Mouse (Mus musculus) layer of hippocampus, adult 9-10 months (tissue): ENCODE measurements around the gene Igf2bp2.

ENCODE experiments used
- DNase-seq: peaks from one replicate; pipeline ENCODE4 v3.0.0; 2022; ENCODE audit warnings: low spot score

Gene Igf2bp2

GRCm38 (mm10) chr16:22149076-22149475 lies 14.0 kb downstream of the Igf2bp2 start:
- no peak for DNase-seq

- DNase-seq: no peak
Measured at GRCm38 (mm10) chr16:22147131-22147530, 16.0 kb downstream of the Igf2bp2 start.

GRCm38 (mm10) chr16:22146071-22146470 lies 17.0 kb downstream of the Igf2bp2 start:
- DNase-seq: no peak

DNA sequence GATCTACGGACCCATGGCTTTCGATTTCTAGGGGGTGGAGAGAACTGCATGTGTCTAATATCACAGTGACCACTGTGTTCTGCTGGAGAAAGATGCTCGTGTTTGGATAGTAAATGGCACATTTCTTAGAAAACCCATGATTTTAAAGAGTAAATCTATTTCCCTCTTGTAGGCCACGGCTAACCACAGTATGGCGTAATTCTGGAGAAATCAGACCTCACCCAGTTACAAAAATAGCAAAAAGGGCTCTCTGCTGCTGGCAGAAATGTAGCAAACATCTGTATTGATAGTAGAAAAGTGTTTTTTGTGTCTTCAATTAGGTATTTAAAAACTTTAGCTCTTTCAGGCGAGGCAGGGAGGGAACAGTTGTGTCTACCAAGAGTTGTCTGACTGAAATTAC lies 18.6 kb downstream of the Igf2bp2 start:
- no peak for DNase-seq

DNA sequence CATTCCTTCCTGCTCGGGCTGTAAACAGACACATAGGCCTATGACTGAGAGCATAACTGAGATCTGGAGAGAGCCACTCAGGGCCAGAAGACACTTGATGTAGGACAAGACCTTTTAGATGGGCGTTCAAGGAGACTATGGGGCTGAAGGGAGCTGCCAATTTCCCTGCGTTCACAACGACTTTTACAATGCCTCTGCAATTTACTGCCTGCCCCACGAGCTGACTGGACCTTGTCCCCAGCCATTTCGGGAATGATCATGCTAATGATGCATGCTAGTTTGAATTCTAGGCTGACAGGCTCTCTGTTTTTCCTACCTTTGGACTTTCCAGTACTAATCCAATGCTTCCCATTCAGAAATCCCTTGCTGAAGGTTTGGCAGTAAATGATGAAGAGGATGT lies 22.2 kb downstream of the Igf2bp2 start:
- DNase-seq: no peak

DNA sequence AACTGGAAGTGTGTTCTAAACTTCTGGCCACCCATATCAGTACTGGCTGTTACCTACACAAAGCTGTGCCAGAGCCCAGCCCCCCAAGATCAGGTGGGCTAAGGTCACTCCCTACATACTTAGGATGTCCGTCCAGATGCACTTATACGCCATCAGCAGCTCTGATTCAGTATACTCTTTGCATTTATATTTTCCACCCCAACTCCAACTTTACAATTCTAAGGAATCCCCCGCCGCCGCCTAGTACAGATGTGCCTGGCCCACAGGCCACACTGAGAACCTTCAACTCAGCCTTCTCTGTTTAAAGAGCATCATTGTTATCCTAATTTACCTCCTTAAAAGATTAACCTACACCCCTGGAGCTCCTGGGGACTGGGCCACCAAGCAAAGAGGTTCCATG lies 23.3 kb downstream of the Igf2bp2 start:
- DNase-seq: no peak

DNA sequence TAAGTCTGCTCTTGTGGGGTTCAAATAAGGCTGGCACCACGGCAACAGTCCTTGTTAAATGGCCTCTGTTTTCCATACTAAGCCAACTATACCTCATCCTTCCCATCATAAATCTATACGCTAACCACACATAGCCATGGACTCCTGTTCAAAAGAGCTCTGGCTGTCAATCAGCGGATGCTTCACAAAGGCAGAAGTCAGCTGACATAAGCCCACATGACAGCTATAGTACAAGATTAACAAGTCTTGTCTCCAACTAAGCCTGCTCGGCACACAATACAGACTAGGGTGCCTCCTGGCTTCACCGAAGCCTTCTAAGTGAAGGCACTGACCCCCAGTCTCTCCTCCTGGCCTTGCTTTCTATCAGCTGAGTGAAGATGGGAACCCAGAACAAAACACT lies 26.9 kb downstream of the Igf2bp2 start:
- no peak for DNase-seq

DNA sequence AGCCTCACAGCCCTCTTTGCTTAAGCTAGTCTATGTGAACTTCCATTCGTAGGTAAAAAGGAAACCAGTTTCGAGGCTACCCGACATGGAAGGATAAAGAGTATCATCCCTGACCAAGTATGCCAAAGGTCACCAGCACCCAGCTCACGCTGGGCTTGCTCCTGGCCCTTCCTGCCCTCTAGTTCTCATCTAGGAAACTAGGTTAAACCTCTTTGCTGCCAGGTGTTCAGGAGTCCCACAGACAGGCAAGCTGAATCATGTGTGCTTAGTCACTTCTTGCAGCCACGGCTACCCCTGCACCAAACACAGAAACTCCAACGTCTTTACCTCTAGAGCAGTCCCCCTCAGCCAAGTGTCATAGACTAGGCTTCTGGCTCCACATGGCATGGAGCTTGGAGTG lies 31.8 kb downstream of the Igf2bp2 start:
- no peak for DNase-seq

GRCm38 (mm10) chr16:22129511-22129910 lies 33.6 kb downstream of the Igf2bp2 start:
- DNase-seq: no peak

DNA sequence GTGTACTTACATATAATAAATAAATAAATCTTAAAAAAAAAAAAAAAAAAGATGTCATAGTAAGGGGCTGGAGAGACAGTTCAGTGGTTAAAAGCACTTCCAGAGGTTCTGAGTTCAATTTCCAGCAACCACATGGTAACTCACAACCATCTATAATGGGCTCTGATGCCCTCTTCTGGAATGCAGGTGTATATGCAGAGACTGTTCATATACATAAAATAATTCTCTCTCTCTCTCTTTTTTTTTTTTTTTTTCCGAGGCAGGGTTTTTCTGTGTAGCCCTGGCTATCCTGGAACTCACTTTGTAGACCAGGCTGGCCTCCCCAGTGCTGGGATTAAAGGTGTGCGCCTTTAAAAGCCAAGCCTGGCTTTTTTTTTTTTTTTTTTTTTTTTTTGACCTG lies 34.5 kb downstream of the Igf2bp2 start:
- no peak for DNase-seq

- no peak for DNase-seq
Measured at GRCm38 (mm10) chr16:22127806-22128205, 35.3 kb downstream of the Igf2bp2 start.

GRCm38 (mm10) chr16:22126936-22127335 lies 36.2 kb downstream of the Igf2bp2 start:
- DNase-seq: no peak

DNA sequence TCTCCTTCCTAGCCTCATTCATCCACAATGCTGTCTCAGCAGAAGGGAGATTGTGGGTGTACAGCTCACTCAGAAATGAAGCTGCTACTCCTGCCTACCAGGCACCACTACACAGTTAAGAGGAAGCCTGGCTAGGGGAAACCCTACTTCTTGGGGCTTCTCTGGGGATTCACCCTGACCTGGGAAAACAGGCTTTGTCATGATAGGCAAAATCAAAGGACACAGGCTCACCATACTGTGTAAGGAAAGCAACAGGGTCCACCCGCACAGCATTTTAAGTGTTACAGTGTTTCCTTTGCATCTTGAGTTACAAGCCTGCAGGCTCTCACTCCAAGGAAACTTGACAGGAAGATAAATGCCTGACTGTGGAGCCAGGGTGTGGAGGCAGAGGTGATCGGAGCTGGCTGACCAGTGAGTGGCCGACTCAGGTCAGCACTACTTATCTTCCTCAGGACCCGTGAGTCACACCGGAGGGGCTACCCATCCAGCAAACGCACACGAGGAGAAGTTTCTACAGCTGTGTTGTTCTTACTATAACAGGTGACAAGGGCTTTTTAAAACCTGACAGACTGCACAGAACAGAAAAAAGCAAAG lies 38.7 kb downstream of the Igf2bp2 start:
- no peak for DNase-seq

DNA sequence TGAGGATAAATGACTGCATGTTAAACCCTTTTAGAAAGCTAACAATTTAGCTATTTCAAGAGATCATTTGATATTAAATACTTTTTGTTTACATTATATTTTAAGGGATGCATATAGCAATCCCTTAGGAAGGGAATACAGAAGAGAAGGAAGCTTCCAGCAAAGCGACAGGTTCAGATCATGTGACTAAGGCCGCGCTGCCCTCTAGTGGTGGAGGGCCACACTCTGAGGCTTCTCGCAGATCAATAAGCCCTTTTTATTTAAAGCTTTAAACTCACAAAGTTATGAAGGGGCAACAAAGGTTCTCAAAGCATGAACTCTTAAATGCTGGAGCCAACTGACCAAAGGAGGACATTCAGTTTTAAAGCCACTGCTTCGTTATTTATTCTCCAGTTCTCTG lies 39.4 kb downstream of the Igf2bp2 start:
- DNase-seq: peak; percentile 8

- DNase-seq: no peak
Measured at GRCm38 (mm10) chr16:22121109-22121508, 42.0 kb downstream of the Igf2bp2 start.

DNA sequence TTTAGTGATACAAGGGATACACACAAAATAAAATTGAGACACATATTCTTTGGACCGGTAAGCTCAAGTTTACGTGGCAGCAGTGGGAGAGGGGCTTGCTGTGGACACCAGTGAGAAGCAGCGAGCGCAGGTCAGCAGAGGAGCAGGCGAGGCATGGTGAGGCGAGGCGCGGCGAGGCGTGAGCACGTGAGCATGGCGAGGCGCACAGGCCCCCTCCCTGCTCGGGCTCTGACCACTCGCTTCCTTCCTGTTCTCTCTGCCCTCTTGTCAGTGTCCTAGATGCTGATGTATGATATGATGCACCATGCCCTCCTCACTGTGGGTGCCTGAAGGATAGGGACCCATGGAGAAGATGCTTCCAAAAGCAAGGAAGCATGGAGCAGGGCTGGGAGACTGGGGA lies 43.6 kb downstream of the Igf2bp2 start:
- no peak for DNase-seq

GRCm38 (mm10) chr16:22118716-22119501 lies 44.2 kb downstream of the Igf2bp2 start:
- no peak for DNase-seq

DNA sequence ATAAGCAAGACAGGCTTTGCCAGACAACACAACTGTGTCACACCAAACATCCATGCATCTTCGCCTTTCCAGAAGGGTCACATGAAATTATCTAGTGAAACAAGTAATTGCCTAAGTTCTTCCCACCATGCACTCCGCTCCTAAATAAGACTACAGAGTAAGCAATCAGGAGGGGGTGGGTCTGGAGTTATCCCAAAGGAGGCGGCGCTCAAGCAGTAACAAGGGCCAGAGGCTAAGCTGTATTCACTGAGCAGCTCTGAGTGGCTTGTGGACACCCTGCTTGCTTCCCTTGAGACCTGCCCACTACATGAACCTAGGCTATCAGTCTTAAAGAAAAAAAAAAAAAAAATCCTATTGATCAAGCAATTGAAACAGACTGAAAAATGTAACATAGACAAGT lies 44.9 kb downstream of the Igf2bp2 start:
- DNase-seq: no peak

DNA sequence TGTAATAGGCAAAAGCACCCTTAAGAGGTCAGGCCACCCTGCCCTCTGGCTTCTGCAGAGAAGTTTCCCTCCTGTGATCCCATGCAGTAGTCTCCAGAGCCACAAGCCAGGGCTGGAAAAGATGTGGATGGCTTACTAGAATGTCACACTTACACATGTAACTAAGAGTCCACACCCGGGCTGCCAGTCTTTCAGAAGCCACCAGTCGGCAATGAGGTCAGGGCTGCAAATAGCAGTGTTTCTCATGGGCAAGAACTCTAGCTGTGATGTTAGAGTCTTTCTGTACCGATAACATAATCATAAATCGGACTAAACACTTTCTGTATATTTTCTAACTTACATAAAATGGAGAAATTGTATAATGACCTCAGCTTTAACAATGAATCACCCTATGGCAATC lies 46.4 kb downstream of the Igf2bp2 start:
- no peak for DNase-seq

DNA sequence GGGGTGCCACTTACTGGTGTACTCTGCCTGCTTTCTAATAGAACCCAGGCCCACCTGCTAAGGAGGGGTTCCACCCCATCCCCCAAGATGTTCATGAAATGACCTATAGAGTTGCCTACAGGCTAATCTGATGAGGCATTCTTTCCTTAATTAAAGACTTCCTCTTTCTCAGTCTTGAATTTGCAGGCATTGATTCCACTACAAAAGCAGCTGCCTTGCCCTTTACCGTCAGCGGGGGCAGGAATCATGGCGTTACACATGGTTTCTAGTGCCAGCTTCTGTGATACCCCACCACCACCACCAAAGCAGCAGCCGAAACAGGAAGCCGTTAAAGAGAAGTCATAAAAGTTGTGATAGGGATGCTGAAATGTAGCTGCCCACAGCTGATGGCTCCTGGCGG lies 47.0 kb downstream of the Igf2bp2 start:
- no peak for DNase-seq

GRCm38 (mm10) chr16:22110036-22110435 lies 53.1 kb downstream of the Igf2bp2 start:
- DNase-seq: no peak

GRCm38 (mm10) chr16:22109159-22109558 lies 53.9 kb downstream of the Igf2bp2 start:
- no peak for DNase-seq

DNA sequence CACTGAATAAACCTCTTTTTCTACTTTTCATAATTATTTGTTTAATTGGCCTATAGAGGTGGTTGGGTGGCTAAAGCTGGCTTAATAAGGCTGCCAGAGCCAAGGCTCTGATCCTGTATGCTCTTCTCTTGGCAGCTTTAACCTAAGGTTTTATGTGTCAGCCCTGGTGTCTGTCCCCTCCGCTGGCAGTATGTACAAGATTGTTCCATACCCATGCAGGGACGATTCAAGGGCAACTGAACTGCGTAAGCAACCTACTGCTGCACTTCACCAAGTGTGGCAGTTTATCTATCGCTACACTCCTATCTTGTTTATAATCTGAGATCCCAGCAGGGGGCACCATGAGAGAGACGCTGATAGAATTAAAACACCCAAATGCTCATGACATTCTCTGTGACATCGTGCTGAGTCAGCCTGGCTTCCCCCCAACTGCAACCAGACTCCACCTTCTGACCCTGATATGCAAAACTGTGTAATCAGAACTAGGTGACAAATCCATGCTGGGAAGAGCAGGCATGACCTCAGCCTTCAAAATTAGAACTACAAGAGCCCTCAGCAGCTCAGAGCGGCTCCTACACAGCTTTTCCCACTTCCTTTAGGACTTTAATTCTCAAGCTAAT lies 55.1 kb downstream of the Igf2bp2 start:
- peak; percentile 11 for DNase-seq
